Mouse (Mus musculus): ENCODE results near the gene Cxadr. TPM values are rescaled to one million over a fixed set of nuclear protein-coding genes. Genes with fewer than 3 reads are reported as not detected.

Cxadr gene
- 10 to 100 TPM; 30.6 to 50.2 (median 38.4) TPM for total RNA-seq (2022)

DNA sequence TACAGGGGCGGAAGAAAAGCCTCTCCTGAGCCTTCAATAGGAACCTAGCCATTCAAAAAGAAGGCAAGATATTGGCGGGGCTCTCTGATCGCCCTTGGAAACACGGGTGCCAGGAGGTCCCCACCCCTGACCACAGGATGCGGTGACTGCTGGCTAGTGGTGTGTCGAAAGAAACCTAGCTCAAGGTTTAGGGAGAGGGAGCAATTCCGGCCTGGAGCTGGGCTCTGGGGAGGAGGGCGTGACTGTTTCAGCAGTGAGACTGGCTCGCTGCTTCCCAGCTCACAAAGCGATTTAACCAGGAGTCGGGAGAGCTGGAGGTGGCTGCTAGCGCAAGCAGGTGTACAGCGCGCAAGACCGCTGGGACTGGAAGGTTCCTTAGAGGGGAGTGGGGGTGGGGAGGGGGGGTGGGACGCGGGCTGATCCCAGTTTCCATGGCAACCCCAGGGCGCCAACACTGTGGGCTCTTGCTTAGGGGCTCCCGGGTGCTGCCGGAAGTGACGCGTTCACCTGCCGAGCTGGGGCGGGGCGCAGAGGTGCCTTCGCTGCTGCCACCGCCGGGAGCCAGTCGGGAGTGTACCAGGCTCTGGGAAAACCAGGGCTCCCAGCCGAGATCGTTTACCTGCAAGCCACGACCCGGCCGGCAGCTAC, at the start of gene Cxadr:
Gene Cxadr (plus strand): TSS at position 307 of the 648 bp plus-strand sequence.
- DNase-seq (ENCODE audit: low spot score) = no peak

DNA sequence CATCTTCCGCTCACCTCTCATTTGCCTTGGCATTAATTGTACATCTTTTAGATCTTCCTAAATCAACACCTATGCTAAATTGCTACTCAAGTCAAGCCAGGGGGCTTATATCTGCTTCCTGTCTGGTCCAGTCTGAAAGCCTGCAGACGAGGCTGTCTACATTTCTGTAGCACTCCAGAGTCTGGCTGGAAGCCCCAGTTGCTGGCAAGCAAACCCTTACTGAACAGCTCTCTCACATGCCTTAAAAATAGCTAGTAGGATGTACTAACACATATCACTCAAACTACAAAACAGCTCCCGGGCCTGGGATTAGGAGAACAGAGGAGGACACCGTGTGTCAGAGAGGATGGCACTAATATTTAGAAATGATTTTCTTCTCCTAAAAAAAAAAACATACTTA, 42.3 kb upstream of the Cxadr start:
- DNase-seq (ENCODE audit: low spot score) = peak; percentile 61

DNA sequence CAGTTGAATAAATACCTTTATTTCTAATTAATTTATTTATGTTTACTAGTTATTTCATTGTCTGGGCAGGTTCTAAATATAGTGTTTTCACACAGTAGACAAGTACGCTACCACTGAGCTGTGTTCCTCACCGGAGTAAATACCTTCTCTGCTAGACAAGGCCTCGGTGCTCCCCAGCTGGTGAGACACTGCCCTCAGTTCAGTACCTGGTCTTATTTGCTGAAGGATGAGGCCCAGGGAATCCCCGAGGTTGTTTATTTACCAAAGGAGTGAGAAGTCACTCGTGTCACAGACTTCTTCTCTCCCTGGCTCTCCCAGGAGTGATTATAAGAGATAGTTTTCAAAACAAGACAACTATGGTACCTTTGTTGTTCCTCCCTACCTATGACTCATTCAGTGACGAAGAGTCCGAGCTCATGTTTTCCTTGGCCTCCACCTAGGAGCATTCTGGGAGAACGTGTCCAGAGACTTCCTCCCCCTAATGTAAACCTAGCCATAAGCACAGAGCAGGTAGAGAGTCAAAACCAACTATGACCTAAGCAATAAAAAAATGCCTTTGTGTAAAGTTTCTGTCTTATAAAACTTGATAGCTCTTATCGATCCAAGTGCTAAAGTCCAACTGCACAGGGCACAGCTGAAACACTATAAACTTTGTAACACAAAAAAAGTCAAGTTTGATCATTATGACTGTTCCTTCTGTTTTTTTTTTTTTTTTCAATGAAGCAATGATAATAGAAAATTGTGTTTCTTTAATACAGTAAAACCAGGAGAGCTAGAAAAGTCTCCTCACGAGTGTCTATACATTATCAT, 41.0 kb upstream of the Cxadr start:
- DNase-seq (ENCODE audit: low spot score) = no peak

DNA sequence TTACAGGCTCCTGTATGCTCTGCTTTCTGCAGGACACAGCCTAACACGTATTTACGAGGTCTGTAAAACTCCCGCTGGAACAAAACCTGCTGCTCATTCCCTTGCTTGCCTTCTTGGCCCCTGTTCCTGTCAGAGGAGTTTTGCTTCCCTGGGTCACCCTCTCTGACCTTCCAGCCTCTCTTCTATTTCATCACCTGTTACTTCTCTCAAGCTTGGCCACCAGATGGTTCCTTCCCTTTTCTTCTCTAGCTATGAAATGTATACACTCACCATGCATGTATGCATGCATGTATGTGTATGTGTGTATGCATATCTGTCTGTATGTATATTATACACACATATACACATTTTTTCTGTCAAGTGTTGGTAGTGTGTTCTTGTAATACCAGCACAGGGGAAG, 39.8 kb upstream of the Cxadr start:
- DNase-seq (ENCODE audit: low spot score) = no peak

DNA sequence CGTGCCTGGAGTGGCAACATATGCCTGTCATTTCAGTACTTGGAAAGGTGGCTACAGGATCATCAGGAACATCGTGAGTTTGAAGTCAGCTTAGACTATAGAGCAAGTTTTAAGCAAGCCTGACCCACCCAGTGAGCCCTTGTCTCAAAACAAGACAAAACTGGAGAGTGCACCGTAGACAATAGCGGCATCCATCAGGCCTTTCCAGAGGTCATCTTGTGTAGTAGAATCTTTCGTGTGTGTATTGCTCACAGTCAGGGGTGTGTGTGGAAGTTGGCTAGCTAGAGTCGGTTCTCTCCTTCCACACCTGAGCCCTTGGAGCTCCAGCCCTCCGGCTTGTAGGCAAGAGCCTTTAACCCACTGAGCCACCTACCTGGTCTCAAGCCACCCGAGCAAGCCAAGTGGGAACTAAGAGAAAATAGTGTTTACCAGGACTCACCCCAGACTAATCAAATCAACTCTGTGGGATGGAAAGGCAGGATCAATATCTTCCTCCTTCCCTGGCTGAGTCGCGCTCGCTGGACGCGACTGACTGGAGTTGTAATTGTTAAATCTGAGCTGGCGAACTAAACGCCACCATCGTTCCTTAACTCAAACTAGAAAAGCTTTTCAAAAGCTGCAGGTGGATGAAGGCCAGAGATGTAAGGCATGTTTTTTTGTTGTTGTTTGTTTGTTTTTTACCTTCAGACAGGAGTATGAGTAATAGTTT, 36.7 kb upstream of the Cxadr start:
- DNase-seq (ENCODE audit: low spot score) = no peak

DNA sequence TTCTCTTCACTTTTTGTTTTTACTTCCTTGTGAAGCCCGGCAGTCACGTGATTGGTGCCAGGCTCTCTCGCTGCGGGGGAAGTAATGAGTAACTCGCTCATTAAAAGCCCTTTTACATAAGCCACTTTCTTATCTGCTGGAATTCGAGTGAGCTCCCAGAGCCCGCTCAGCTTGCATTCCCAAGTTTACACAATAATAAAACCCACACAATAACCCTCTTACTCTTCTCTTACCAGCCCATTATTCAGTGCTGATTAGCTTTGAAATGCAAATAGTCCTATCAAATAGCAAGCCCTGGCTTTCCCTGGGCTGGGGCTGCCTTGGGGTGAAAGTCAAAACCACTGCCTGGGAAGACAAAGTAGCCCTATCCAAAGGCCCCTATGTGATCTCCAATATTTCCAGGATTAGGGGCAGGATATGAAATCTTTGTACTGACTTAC, 36.1 kb upstream of the Cxadr start:
- DNase-seq (ENCODE audit: low spot score) = peak; percentile 51

DNA sequence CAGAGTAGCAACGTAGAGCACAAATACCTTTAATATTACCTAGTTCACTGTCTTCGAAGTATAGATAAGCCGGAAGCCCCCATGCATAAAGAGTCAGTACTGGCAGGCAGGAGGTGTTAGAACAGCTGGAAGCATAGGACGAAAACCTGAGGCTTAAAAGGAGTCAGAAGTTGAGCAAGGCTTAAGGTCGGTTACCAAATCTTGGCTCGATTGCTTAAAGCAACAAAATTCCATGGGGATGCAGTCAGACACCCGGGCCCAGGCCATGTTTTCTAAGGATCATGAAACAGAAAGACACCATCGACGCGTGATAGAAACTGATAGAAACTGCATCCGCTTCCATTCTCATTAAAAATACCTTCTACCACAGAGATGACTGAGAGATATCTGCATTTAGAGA, 35.5 kb upstream of the Cxadr start:
- DNase-seq (ENCODE audit: low spot score) = no peak

DNA sequence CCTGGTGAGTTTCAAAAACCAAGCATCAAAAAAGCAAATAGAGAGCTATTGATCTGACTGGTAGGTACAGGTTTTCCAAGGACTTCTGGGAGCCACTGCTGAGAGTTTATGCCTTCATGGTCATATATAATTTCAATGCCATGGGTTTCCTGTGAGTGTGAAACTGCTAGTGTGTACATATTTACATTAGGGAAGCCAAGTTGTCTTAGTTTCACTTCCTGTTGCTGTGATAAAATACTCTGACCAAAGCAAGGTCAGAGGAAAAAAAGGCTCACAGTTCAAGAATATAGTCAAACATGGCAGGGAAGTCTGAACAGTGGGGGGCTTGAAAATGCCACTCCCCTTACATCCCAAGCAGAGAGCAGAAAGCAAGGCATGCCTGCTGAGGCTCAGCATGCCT, 33.8 kb upstream of the Cxadr start:
- no peak for DNase-seq (ENCODE audit: low spot score)

DNA sequence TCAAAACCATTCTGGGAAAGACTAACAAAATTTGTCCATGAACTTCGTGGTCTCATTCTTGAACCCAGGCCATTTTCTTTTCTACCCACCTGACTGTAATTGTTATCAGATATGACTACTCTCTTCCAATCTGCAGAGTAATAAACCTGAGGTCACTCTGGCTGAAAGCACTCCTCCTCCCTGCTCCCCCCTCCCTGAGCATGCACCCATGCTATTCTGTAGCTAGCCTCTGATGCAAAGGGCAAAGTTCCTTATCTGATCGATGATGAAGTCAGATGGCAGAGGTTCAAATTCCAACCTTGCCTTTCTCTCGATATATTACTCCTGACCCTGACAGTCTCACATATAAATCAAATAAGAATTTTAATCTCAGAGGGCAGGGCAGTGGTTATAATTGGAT, 33.1 kb upstream of the Cxadr start:
- DNase-seq (ENCODE audit: low spot score) = no peak

DNA sequence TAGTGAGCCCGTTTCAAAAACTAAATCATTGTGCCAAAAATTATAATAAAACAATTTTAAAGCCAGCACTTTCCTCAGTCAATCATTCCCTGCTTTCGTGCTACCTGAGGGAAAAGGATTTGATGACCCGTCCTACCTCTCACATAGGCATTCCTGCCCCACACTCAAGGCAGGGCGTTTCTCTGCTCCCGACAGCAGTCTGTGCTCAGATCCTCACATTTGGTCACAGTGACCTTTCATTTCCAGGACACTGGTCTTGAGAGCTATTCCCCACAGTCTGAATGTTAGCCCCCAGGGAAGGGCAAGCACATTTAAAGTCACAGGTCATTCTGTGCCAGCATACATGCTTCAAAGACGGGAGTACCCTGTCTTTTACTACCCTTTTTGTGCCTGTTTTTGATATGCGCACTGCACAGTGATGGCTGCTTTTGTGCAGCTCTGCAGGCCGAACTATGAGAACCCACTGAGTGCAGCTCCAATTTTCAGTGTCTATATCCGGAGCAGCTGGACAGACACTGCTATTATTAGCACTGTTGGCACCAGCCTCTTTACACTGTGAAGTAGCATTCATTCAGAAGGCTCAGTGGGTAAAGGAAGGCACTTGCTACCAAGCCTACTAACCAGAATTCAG, 26.3 kb upstream of the Cxadr start:
- DNase-seq (ENCODE audit: low spot score) = peak; percentile 45

DNA sequence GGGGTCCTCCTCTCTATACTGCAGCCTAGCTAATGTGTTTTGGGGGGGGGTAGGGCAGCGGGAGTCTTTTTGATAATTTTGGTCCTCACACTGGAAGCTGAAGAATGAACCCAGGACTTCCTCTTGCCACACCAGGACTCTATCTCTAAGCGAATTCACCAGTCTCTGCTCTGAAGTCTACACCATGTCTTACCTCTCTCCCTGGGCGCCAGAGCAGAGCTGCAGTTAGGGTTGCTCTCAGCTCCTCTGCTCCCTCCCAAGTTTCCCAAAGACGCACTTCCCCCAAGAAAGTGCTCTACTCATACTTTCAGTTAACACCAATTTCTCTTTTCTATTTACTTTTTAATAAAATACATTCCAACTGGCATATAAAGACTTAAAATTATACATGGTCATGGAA, 23.7 kb upstream of the Cxadr start:
- DNase-seq (ENCODE audit: low spot score) = no peak

DNA sequence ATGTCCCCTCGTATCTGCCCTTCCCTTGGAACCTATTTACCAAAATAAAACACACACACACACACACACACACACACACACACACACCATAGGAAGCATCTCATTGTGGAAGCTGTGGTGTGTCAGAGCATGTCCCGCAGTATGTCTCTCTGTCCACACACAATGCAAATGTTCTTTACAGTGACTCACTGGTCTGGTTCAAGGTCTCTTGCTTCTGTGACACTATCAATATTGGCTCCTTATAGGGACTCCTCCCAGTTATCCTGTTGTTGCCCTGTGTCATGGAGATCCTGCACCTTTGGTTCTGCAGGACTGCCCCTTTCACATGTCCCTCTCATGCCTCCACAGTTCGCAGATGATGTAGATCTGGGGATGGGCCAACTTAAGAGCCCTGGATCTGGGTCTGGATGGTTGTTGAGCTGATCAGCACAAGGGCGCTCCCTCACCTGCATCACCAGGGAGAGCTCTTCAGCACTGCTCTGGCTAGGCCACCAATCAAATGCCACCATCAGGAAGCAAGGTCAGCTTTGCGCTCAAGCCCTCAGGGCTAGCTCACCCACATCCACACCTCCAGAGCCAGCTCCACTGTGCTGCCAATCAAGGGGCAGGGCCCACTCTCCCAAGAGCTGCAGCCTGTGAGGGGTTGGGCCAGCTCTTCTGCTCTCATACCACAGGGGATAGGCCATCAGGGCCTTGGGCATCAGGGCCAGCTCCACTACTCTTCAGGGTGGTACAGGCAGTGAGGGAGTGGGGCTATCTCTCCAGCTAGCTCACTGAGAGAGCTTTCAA, 21.0 kb upstream of the Cxadr start:
- no peak for DNase-seq (ENCODE audit: low spot score)

DNA sequence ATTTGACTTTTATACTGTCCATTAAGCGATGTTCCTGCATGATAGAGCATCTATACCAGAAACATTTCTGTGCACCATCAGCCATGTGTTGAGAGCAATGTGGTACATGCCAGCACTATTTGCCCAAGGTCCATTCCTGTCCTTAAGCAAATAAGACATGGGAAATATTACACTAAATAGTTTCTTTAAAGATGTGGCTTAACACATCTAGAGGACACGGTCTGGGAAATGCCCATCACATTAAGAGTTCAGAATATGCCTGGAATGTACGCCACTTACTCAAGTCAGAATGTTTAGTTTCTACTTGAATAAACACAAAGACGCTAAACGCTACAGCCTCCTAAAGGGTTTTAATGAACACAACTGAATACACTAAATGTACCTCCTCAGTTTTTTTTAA, 18.1 kb upstream of the Cxadr start:
- DNase-seq (ENCODE audit: low spot score) = no peak

DNA sequence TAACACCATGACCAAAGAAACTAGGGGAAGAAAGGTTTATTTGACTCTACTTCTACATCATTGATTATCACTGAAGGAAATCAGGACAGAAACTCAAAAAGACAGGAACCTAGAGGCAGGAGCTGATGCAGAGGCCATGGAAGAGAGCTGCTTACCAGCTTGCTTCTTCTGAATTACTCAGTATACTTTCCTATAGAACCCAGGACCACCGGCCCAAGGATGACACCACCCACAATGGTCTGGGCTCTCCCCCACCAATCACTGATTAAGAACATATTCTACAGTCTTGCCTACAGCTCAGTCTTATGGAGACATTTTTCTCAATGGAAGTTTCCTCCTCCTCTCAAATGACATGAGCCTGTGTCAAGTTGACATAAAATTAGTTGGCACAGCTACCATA, 7.2 kb upstream of the Cxadr start:
- DNase-seq (ENCODE audit: low spot score) = no peak

DNA sequence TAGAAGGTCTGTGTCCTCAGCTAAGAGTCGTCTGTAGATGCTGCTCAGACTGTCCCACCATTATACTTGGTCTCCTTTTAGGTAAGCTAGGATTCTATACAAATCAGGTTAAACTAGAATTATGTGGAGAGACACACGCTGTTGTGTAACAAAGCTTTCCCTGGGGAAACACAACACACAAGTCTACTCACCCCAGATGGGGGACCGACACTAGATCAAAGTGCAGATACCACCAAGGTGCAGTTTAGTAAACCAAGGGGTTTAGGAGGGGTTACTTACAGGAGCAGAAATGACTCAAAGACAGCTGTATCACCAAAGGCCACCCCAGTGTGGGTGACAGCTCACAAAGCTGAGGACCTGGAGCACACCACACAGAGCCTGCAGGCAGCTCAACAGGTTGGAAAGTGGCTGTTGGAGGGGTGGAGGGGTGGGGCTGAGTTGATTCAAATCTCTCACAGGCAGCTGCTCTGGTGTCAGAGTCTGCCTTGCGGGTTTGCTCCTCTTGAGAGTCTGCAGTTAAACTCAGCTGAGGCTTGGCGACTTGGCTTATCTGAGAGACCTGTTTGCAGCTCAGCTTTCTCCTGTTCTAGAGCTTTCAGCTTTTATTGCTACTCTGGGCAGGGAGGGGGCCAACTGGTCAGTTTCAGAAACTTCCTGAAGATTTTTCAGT, 6.5 kb upstream of the Cxadr start:
- no peak for DNase-seq (ENCODE audit: low spot score)

DNA sequence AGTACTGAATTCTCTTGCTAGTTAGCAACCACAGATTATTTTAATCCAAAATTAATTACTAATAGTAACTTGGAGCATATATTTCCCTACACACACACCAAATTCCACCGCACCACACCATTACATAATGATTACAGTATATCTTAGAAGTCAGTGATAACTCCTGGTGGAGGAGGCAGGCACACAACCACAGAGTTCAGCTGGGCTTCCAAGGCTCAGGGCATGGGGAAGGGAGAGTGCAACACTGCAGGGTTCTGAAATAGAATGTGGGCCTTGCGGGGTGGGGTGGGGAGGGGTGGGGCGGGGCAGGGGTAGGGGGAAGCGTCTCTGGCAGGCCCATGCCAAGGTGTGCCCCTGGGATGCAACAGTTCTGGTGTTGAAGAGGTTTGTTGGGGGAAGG, 5.7 kb upstream of the Cxadr start:
- DNase-seq (ENCODE audit: low spot score) = no peak

DNA sequence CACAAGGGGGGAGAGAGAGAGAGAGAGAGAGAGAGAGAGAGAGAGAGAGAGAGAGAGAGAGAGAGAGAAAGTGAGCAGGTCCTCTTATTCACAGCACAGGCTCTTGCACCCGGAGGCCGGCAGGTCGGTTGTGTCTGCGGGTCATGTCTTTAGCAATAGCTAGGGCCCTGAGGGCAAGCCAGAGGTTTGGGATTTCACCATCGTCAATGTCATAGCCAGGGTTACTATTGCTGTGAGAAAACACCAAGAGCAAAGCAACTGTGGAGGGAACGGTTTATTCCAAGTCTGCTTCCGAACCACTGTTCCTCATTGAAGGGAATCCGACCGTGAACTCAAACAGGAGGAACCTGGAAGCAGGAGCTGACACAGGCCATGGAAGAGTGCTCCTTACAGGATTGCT, 5.2 kb upstream of the Cxadr start:
- no peak for DNase-seq (ENCODE audit: low spot score)

DNA sequence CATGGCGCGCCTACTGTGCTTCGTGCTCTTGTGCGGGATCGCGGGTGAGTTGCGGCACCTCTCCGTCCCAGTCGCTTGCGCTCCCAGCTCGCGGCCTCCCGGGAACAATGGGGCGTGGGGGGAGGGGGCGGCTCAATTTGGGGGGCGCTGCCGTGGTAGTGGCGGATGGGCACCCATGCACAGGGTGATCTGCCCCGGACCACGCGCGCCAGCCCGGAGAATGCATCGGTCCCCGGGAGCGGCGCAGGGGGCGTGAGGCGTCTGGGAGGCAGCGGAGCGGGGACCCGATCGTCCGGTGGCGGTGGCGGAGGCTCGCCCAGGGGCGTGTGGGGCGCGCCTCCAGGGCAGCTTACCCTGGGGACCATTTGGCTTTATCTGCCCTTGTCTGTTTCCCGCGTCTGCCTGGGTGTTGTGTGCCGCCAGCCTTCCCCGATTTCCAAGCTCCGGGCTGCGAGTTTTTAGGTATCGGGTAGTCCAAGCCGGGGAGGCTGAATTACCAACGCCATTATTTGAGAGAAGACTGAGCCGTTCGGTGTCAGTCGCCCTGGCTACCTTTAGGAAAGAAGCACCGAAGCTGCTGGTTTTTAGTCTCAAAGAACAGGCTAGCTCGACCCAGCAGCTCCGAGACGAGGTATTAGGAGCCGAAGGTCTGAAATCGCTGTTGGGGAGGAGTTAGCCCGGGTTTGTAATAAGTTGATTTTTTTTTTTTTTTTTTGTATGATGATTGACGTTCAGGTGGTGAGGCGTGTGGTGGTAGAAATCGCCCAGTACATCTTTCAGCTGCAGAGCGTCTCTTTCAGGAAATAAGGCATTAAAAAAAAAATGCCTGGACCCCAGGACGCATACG, 765 bp downstream of the Cxadr start:
- DNase-seq (ENCODE audit: low spot score) = no peak

DNA sequence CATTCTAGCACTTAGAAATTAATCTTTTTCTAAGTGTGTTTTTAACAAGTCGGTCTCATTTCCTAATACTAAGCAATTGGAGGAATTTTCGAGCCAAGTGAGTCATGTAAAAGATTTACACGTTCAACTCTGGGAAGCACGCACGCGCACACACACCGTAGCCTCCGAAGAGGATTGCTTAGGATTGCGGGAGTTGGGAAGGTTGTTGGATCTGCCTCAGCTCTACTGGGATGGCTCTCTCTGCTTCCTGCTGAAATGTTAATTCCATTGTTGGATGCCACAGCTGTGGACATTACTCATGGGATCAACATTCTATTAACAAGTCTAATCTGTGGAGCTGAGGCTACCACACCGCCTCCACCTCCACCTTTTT, 1.4 kb downstream of the Cxadr start:
- DNase-seq (ENCODE audit: low spot score) = no peak

DNA sequence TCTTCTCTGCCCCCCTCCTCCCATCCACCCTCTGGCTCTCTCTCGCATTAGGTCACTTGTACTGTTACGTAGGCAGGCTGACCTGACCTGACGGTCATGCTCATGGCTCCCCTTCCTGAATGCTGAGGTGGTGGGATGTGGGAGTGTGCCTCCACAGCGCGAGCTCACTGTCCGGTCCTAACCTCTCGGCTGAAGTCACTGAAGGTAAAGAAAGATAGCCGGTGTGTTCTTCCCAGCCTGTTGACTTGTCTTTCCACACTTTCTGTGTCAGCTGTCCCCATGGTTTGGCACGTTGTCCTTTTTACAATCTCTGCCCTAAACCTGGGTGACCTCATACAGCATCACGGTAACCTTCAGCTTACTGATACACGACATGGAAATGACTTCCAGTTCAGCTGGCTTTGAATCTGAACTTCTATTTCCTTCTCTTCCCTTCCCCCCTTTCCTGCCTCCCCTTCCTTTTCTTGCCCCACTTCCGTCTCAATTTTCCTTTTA, 4.4 kb downstream of the Cxadr start:
- no peak for DNase-seq (ENCODE audit: low spot score)

All from heart, adult 8-10 months (tissue).